Mouse (Mus musculus) thymus, adult 2 months (tissue): ENCODE results near the gene Rfc5.

Experiments used
- CTCF ChIP-seq: fragments of 200-500 bp; IDR thresholded peaks from 2 replicates; pipeline ENCODE4 v1.5.1; 2012; ENCODE audit warnings: mild to moderate bottlenecking, control low read depth, low read length, moderate library complexity, borderline replicate concordance; ENCODE audit not compliant: control insufficient read depth, poor library complexity, insufficient read depth; ENCODE audit errors: extremely low read depth
- POLR2A ChIP-seq: fragments of 200-500 bp; IDR thresholded peaks from 2 replicates; pipeline ENCODE4 v1.6.1; 2012; ENCODE audit warnings: mild to moderate bottlenecking, low read length, control low read depth, moderate library complexity; ENCODE audit not compliant: control insufficient read depth, poor library complexity, insufficient read depth; ENCODE audit errors: extremely low read depth

DNA sequence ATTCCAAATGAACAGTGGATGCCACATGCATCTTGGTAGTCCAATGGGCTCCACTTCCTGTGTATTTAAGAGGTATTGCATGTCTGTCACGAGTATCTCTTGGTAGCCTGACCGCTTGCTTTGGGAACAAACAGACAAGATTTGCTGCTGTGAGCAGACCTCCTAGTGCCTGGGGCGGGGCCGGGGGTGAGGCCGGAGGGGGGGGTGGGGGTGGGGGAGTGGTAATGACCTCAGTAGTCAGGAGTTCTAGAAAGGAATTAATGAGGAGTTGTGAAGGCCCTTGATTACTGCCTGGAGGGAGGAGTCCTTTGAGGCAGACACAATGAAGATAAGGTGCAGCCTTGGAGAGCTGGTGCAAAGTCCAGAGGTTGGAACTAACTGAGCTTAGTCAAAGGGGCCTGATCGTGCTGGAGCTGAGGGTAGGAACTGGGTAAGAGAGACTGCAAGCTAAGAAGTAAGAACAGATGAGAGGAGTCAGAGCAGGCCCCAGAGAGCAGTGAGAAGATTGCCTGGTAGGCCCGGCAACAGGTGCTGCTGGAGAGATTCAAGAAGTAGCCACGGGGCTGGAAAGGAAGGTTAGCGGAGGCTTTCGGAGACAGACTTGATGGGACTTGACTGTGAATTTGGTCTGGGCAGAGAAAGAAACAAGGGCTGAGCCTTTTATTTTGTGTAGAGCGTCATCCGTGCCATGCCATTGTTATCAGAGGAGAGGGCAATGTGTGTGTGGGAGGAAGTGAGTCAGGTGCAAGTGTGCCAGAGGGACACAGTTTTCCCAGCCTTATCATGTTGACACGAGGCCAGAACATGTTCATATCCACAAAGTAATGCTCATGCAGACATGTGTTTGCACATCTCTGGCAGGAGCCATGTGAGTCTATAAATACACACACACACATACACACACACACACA is 28.0 kb downstream of the Rfc5 start:
- no peak for TF ChIP-seq CTCF
- TF ChIP-seq POLR2A: no peak
